Mouse (Mus musculus) E14TG2a.4 (cell line): ENCODE results near the gene Ckm.

Experiments used
- CTCF ChIP-seq: conservative IDR thresholded peaks from 2 replicates; pipeline ENCODE4 v1.5.1; 2014; ENCODE audit warnings: low read length
- POU5F1 ChIP-seq: IDR thresholded peaks from 2 replicates; pipeline ENCODE4 v1.6.1; 2014; ENCODE audit warnings: low read length, borderline replicate concordance

DNA sequence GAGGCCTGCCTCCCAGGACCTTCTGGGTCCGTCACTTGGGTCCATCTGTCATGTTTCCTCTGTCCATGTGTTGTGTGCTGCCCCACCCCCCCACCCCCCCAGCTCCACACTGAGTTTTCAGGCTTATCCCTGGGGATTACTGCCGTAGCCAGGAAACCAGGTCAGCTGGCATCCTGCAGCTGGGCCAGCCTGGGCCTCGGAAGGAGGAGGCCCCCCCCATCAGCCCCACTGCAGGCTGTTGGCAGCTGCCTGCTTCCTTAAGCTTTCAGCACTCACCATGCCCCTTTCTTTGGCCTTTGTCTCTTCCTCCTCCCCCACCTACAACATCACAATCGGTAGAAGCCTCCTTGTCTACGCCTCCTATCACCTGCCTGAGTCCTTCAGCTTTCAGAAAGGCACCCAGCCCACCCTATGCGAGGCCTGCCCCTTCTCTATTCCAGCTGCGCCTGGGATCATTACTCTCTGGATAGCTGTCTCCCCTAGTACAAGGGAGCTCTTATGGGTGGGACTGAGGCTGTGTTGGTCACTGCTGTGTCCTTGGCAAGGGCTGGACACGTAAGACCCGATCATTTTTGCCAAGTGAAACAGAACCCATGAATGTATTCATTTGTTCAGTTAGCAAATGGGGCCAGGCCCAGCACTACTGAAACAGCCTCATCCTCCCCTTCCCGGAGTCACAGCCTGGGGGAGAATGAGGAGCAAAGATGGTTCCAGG lies 15.7 kb upstream of the Ckm start:
- TF ChIP-seq CTCF: no peak
- TF ChIP-seq POU5F1: no peak
